Mouse (Mus musculus) intestine, embryonic 15.5 days (tissue): ENCODE measurements around the gene Mfsd1. TPM values are rescaled to one million over a fixed set of nuclear protein-coding genes. Genes with fewer than 3 reads are reported as not detected.

Experiments used
- ATAC-seq: fragments of 200-750 bp; cut with Nextera tagmentation; 2 replicates; pipeline ENCODE4 v1.8.0; 2017; ENCODE audit warnings: moderate TSS enrichment, moderate library complexity
- H3K27ac ChIP-seq: fragments of 300-500 bp; sonication (generic); 2 replicates; pipeline ENCODE4 v1.5.1; 2015; ENCODE audit warnings: mild to moderate bottlenecking, inconsistent platforms
- H3K27me3 ChIP-seq: fragments of 300-500 bp; sonication (generic); replicated peaks from 2 replicates; pipeline ENCODE4 v1.6.1; 2015; ENCODE audit warnings: inconsistent platforms
- H3K36me3 ChIP-seq: fragments of 300-500 bp; sonication (generic); 2 replicates; pipeline ENCODE4 v1.6.1; 2015; ENCODE audit warnings: inconsistent platforms
- H3K4me1 ChIP-seq: fragments of 300-500 bp; sonication (generic); replicated peaks from 2 replicates; pipeline ENCODE4 v1.6.1; 2015; ENCODE audit warnings: inconsistent platforms
- H3K4me2 ChIP-seq: fragments of 300-500 bp; sonication (generic); replicated peaks from 2 replicates; pipeline ENCODE4 v1.6.1; 2015; ENCODE audit warnings: mild to moderate bottlenecking, inconsistent platforms
- H3K4me3 ChIP-seq: fragments of 300-500 bp; sonication (generic); replicated peaks from 2 replicates; pipeline ENCODE4 v1.5.1; 2015; ENCODE audit warnings: inconsistent platforms
- H3K9ac ChIP-seq: fragments of 300-500 bp; sonication (generic); 2 replicates; pipeline ENCODE4 v1.6.1; 2015; ENCODE audit warnings: inconsistent platforms
- H3K9me3 ChIP-seq: fragments of 300-500 bp; sonication (generic); 2 replicates; pipeline ENCODE4 v1.6.1; 2016; ENCODE audit warnings: inconsistent platforms
- WGBS: fragments of 180-500 bp; shearing (Covaris S2); methylation state at CpG from one replicate; pipeline ENCODE4 v1.1.7; 2015; 5-methylcytosine and 5-hydroxymethylcytosine counted together
- polyA plus RNA-seq: library from polyadenylated mRNA; unstranded; fragments of >200 nt; fragmentation: Nextera tagmentation; extraction: Ambion mirVana; gene quantifications from 2 replicates; pipeline ENCODE4 v1.2.1, GENCODE M21; 2015

Mfsd1 gene
- polyA plus RNA-seq, 1 experiment from 2014 or later: 54.8 TPM

DNA sequence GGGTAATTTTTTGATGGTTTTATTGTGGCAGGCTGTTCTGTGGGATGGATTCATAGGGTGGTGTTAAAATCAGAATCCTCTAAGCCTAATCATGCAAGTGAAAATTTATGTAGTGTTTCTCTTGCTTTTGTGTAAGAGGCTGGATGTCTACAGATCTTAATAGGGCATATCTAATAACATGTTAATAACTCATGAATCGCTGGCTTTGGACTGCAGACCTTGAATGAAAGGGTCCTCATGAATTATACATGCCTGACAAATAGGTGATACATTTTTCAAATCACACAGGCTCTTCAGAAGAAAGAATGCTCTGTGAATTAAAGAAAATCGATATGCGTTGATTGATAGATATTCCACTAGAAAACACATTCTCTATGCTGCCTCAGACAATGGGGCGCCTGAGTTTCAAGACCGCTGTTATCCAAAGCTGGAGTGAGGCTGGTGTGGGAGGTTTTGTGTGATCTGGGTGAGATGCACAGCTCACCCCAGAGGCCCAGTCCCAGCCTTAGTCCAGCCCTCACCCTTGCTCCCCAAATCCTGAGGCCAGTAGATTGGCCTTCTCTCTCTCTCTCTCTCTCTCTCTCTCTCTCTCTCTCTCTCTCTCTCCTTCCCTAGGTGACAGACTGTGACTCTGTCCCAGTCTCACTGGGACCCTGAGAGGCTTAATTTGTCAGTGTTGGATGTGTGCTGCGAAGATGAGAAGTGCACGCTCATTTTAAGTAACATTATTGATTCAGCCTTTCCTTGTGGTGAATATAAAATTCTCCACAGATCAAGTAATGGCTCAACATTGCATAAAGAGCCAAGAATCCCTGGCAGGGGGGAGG is 63.3 kb downstream of the Mfsd1 start:
- no peaks in the 10 kb centered on the region for H3K9me3 ChIP-seq
- no peak overlapping the region for H3K4me2 ChIP-seq
- no peak overlapping the region for H3K27ac ChIP-seq
- H3K4me1 ChIP-seq: no peaks in the 10 kb centered on the region
- ATAC-seq: no peak
- WGBS: 88% methylated on average over 7 of the region's 7 CpGs
- H3K27me3 ChIP-seq: no peaks in the 10 kb centered on the region
- no peak overlapping the region for H3K4me3 ChIP-seq
- no peaks in the 10 kb centered on the region for H3K36me3 ChIP-seq
- no peak overlapping the region for H3K9ac ChIP-seq

Other genes starting within 250 kb of the Mfsd1 start
- 6.8 and 9.1 TPM in 2 replicates for gene Mlf1, start 208.6 kb upstream of the Mfsd1 start, polyA plus RNA-seq
- not detected in 2 replicates for gene Gm17402, start 207.6 kb upstream of the Mfsd1 start, polyA plus RNA-seq
- 54.6 and 59.7 TPM in 2 replicates for gene Gfm1, start 152.6 kb upstream of the Mfsd1 start, polyA plus RNA-seq
- 86.8 and 92.4 TPM in 2 replicates for gene Lxn, start 118.8 kb upstream of the Mfsd1 start, polyA plus RNA-seq
- gene Rarres1, start 67.2 kb upstream of the Mfsd1 start, polyA plus RNA-seq: 0.67 and 0.95 TPM in 2 replicates